Mouse (Mus musculus) MEL (cell line): ENCODE measurements at regions not wholly inside any gene's neighbourhood (a gene's known extent, or its start where the extent isn't known, plus 50 kb on each side); places are given as distances from the start of the nearest gene placed in this dataset.

Experiments used
- CTCF ChIP-seq, 3 experiments: IDR thresholded peaks in 2 of 3; conservative IDR thresholded peaks in 1 of 3; 2 replicates each; pipeline ENCODE4 v1.5.1; 2011 to 2012; ENCODE audit warnings: low read length in 3 of 3, low read depth in 2 of 3, mild to moderate bottlenecking in 2 of 3, improper control_type of control experiment in 1 of 3, inconsistent platforms in 1 of 3, mixed read lengths in 1 of 3, moderate library complexity in 1 of 3; ENCODE audit not compliant: control insufficient read depth in 1 of 3, insufficient read depth in 1 of 3, poor library complexity in 1 of 3, severe bottlenecking in 1 of 3
- E2F4 ChIP-seq: IDR thresholded peaks from 2 replicates; pipeline ENCODE4 v1.6.1; 2011; ENCODE audit warnings: low read depth, low read length, improper control_type of control experiment, borderline replicate concordance
- EP300 ChIP-seq, 2 experiments: IDR thresholded peaks; 2 replicates each; pipeline ENCODE4 v1.6.1; 2011; ENCODE audit warnings: improper control_type of control experiment in 2 of 2, low read length in 2 of 2, low read depth in 1 of 2, mild to moderate bottlenecking in 1 of 2
- ETS1 ChIP-seq: IDR thresholded peaks from 2 replicates; pipeline ENCODE4 v1.6.1; 2012; ENCODE audit warnings: low read depth, mild to moderate bottlenecking, inconsistent platforms, low read length, improper control_type of control experiment, moderate library complexity
- GATA1 ChIP-seq: IDR thresholded peaks from 2 replicates; pipeline ENCODE4 v1.6.1; 2011; ENCODE audit warnings: low read depth, low read length, improper control_type of control experiment
- HCFC1 ChIP-seq: IDR thresholded peaks from 2 replicates; pipeline ENCODE4 v1.6.1; 2012; ENCODE audit warnings: low read depth, mild to moderate bottlenecking, inconsistent platforms, low read length, improper control_type of control experiment, moderate library complexity
- KAT2A ChIP-seq: conservative IDR thresholded peaks from 2 replicates; pipeline ENCODE4 v1.6.1; 2012; ENCODE audit warnings: low read depth, low read length, improper control_type of control experiment, inconsistent platforms
- MAX ChIP-seq: IDR thresholded peaks from 2 replicates; pipeline ENCODE4 v1.6.1; 2011; ENCODE audit warnings: low read length, improper control_type of control experiment
- NELFE ChIP-seq: IDR thresholded peaks from 2 replicates; pipeline ENCODE4 v1.6.1; 2011; ENCODE audit warnings: low read depth, low read length, improper control_type of control experiment
- POLR2A ChIP-seq, 2 experiments: IDR thresholded peaks; 2 replicates each; pipeline ENCODE4 v1.6.1; 2011 to 2012; ENCODE audit warnings: low read length in 2 of 2, mild to moderate bottlenecking in 2 of 2, control low read depth in 1 of 2, improper control_type of control experiment in 1 of 2, low read depth in 1 of 2, moderate library complexity in 1 of 2; ENCODE audit not compliant: control insufficient read depth in 1 of 2, insufficient read depth in 1 of 2, poor library complexity in 1 of 2
- SIN3A ChIP-seq: IDR thresholded peaks from 2 replicates; pipeline ENCODE4 v1.6.1; 2012; ENCODE audit warnings: low read length, improper control_type of control experiment, inconsistent platforms
- SMC3 ChIP-seq: IDR thresholded peaks from 2 replicates; pipeline ENCODE4 v1.6.1; 2011; ENCODE audit warnings: low read depth, low read length, improper control_type of control experiment
- TBP ChIP-seq: IDR thresholded peaks from 2 replicates; pipeline ENCODE4 v1.8.0; 2011; ENCODE audit warnings: low read depth, low read length, improper control_type of control experiment
- USF1 ChIP-seq: IDR thresholded peaks from 2 replicates; pipeline ENCODE4 v1.6.1; 2014; ENCODE audit warnings: low read depth, mild to moderate bottlenecking, inconsistent platforms, low read length, improper control_type of control experiment, moderate library complexity

GRCm38 (mm10) chr15:60392267-60392666 is 375.9 kb upstream of the 4933412E24Rik start:
- TF ChIP-seq POLR2A (IDR thresholded peaks at IDR 0.05; ENCODE audit: control insufficient read depth in 1 of 2, insufficient read depth in 1 of 2, low read depth in 1 of 2, low read length in 2 of 2, poor library complexity in 1 of 2) (no peak), CTCF (IDR thresholded peaks at IDR 0.05 in 2 of 3, conservative IDR thresholded peaks at IDR 0.05 in 1 of 3; ENCODE audit: control insufficient read depth in 1 of 3, insufficient read depth in 1 of 3, low read depth in 2 of 3, low read length in 3 of 3, poor library complexity in 1 of 3, severe bottlenecking in 1 of 3) (no peak), TBP (no peak), ETS1 (no peak), USF1 (no peak), E2F4 (no peak), EP300 (IDR thresholded peaks at IDR 0.05; ENCODE audit: low read depth in 1 of 2, low read length in 2 of 2) (no peak), KAT2A (no peak), SMC3 (no peak), HCFC1 (no peak), NELFE (no peak), MAX (no peak), GATA1 (no peak), SIN3A (no peak)
